Mouse (Mus musculus): ENCODE measurements around the gene Rnf215. TPM values are rescaled to one million over a fixed set of nuclear protein-coding genes. Genes with fewer than 3 reads are reported as not detected.

Gene Rnf215
- 9.7 and 13.6 TPM in 2 replicates for polyA plus RNA-seq (2015; fragmentation: Nextera tagmentation; extraction: Ambion mirVana)

DNA sequence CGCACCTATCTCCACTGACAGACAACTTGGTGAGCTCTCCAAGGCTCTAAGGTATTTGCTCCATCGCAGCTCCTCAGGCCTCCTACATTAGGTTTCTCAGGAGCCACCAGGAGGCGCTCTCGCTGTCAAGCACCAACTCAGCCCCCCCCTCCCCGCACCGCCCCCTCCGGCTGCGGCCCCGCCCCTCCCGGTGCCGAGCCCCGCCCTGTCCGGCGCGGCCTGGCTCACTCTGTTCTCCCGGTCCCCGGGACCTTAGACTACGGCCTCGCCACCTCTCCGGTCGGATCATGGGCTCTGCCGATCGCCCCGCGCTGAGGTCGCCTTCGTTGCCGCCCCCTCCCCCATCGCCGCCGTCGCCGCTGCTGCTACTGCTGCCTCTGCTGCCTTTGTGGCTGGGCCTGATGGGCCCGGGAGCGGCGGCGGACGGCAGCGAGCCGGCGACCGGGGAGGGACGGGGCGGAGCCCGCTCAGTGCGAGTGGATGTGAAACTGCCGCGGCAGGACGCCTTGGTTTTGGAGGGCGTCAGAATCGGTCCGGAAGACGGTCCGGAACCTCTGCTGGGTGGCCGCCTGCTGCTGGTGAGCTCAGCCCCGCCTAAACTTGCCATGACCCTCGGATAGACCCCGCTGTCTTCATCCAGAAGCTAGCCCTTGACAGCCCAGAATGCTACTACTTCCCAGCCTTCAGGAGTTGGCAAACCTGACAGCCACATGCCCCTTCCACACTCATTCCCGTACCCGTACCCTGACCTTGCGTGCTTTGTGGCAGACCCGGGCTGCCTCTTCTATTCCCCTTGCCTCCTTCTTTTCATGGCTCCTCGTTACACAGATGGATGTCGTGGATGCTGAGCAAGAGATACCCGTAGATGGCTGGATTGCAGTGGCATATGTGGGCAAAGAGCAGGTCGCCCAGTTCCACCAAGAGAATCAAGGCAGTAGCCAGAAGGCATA, at the start of gene Rnf215:
Gene Rnf215, plus strand, starts transcription at position 217 of the 950 bp plus-strand sequence.

DNA sequence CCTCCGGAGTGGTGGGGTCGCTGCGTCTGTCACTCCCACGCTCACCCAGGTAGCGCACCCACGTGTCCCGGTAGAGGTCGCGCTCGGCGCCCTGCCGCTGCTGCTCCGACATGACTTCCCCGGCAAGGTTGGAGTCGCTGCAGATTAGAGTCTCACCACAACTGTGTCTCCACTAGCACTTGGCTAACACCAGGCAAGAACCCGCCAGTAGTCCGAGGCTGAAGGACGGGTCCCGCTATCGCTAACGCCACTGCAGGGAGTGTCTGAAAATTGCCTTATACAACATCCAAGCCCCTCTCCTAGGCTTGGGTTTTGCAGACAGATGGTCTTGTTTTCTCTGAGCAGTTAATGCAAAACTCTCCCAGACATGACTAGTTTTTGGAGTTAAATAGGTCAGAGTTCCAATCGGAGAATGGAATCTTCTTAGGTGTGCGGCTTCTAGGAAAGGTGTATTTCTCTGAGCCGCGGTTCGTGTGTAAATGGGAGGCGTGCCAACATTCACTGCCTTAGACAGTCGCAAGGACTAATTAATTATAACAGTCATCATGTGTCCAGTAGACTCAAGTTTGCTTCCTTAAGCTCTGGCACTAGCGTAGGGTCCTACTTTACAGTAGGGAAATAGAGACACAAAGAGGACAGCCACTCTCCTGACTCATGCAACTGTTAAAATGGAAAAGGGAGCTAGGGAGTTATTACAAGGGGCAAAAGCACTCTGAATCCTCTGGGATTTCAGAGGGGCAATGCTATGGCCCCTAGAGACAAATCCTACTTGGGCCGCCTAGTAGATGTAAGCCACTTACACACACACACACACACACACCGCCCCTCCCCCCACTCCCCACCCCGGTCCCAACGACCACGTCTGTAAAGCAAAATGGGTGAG, 39.6 kb upstream of the Rnf215 start, which contains the start of gene Mtfp1:
Gene Mtfp1, minus strand, starts transcription at position 275 of the 883 bp plus-strand sequence.

DNA sequence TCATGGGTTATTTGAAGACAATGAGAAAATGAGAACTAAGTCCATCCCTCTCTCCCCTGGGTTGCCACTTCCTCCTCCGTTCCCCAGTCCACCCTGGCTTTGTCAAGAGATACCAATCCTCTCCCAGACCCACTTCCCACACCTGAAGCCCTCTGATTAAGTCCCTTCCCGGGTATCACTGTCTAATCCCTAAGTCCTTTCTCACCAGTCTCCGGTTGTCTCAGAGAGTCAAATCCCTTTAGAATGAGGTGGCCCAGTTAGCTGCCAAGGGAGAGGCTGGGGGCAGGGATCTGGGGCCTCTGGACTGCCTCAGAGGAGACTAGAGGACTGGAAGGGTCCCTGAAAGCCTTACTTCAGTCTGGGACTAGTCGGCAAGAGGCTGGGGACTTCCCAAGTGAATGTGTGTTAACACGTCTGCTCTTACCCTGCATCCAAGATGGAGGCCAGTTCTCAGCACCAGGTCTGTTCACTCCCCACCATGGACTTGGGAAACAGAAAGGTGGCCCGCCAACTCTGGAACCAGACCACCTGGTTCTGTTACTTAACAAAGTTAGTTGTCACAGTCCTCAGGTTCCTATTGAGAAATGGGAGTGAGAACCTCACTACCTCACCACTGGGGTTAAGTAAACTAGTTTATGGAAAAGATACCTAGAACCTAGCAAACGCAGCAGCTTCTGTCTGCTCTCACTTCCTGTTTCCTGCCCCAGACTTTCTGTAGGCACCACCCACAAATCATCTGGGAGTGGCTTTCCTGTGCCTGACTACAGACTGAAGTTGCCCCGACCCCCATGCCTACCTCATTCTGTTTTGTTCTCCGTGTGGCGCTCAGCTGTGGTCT, 12.0 kb upstream of the Rnf215 start, which contains the start of gene Sec14l2:
Gene Sec14l2, minus strand, starts transcription at position 674 of the 838 bp plus-strand sequence.

DNA sequence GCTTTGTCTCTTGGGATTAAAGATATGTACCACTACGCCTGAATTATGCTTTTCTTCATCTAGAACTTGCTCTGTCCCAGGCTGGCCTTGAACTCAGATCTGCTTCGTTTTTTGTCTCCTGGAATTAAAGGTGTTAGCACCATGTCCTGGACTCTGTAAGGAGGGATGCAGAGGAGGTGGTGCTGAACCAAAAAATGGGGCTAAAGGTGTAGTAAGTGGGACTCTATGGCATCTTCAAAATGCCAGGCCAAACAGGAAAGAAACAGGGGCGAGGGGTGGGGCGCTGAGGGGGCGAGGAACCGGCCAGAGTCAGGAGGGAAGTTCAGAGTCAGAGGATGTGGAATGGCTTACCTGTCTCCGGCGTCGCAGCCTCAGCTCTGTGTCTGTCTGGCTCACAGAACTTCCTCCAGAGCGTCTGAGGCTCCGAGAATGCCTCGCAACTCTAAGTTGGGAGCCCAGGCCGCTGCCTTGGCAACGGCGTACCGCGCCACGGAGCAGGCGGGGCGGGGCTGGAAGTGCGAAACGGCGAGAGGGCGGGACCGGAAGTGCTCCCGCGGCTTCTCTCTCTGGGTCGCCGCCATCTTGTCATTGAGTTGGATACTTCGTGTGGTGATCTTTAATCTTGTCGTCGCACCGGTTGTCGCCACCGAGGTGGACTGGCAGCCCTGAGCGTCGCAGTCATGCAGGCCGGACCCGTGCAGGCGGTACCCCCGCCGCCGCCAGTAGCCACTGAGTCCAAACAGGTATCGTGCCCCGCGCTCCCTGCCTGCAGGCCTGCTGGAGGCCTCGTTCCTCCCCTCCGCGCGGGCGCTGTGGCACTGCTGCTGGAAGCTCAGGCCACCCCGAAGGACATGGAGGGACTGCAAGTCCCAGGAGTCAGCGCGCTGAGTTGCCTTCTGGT, 25.1 kb downstream of the Rnf215 start, which contains the start of the genes Ccdc157 and Sf3a1:
Gene Ccdc157, minus strand, starts transcription at position 486 of the 901 bp plus-strand sequence.
Gene Sf3a1, plus strand, starts transcription at position 543 of the 901 bp plus-strand sequence.

DNA sequence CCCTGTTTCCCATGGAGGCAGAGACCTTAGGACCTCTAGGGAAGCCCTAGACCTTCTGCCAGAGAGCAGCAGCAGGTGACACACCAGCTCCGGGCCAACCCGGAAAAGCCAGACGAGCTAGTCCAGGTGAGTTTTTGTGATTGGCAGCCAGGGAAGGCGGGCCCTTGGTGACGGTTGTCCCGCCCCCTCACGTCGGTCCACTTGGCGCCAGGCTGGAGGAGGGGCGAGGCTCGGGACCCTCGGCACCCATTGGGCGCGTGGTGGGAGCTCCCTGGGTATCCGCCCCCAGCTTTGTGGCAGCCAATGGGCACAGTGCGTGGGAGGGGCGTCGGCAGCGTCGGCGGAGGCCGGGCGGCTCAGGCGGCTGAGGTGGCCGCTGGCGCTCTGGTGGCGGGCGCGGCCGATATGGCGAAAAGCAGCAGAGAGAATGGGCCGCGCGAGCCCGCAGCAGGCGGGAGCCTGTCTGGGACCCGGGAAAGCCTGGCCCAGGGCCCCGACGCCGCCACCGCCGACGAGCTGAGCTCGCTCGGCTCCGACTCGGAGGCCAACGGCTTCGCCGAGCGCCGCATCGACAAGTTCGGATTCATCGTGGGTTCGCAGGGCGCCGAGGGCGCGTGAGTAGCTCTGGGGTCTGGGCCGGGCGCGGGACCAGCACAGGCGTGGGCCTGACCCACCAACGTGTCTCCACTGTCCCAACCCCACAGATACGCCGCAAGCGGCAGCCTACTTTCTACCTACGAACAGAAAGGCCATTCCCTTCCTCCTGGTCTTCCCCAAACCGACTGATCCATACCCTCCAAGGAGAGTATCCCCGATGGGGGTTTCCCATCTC, 51.7 kb downstream of the Rnf215 start, which contains the start of gene Tbc1d10a:
Gene Tbc1d10a, plus strand, starts transcription at position 304 of the 832 bp plus-strand sequence.

Other genes with a start within 250 kb of the Rnf215 start
- 0.05 TPM in 1 of 2 replicates, not detected in the other for gene 4921536K21Rik, start 240.1 kb upstream of the Rnf215 start, polyA plus RNA-seq (2015; fragmentation: Nextera tagmentation; extraction: Ambion mirVana)
- 0.45 and 0.64 TPM in 2 replicates for gene Dusp18, start 240.0 kb upstream of the Rnf215 start, polyA plus RNA-seq (2015; fragmentation: Nextera tagmentation; extraction: Ambion mirVana)
- 0.75 and 1.3 TPM in 2 replicates for gene Slc35e4, start 220.5 kb upstream of the Rnf215 start, polyA plus RNA-seq (2015; fragmentation: Nextera tagmentation; extraction: Ambion mirVana)
- gene Tcn2, start 203.0 kb upstream of the Rnf215 start, polyA plus RNA-seq (2015; fragmentation: Nextera tagmentation; extraction: Ambion mirVana), result 29.7 and 42.5 TPM in 2 replicates
- gene Pes1, start 171.2 kb upstream of the Rnf215 start, polyA plus RNA-seq (2015; fragmentation: Nextera tagmentation; extraction: Ambion mirVana), result 48.6 and 53.0 TPM in 2 replicates
- not detected in 2 replicates for gene 4930556J24Rik, start 158.4 kb upstream of the Rnf215 start, polyA plus RNA-seq (2015; fragmentation: Nextera tagmentation; extraction: Ambion mirVana)
- 0.19 and 0.23 TPM in 2 replicates for gene Gal3st1, start 151.6 kb upstream of the Rnf215 start, polyA plus RNA-seq (2015; fragmentation: Nextera tagmentation; extraction: Ambion mirVana)
- not detected in 2 replicates for gene Sec14l4, start 103.7 kb upstream of the Rnf215 start, polyA plus RNA-seq (2015; fragmentation: Nextera tagmentation; extraction: Ambion mirVana)
- not detected in 2 replicates for gene Sec14l3, start 70.4 kb upstream of the Rnf215 start, polyA plus RNA-seq (2015; fragmentation: Nextera tagmentation; extraction: Ambion mirVana)
- gene Mtfp1, start 39.8 kb upstream of the Rnf215 start, polyA plus RNA-seq (2015; fragmentation: Nextera tagmentation; extraction: Ambion mirVana), result 18.3 and 19.7 TPM in 2 replicates
- 6.6 and 8.4 TPM in 2 replicates for gene Sec14l2, start 11.8 kb upstream of the Rnf215 start, polyA plus RNA-seq (2015; fragmentation: Nextera tagmentation; extraction: Ambion mirVana)
- gene Ccdc157, start 25.1 kb downstream of the Rnf215 start, polyA plus RNA-seq (2015; fragmentation: Nextera tagmentation; extraction: Ambion mirVana), result 1.4 and 2.0 TPM in 2 replicates
- gene Sf3a1, start 25.1 kb downstream of the Rnf215 start, polyA plus RNA-seq (2015; fragmentation: Nextera tagmentation; extraction: Ambion mirVana), result 20.2 TPM in 2 replicates
- 9.0 and 10.7 TPM in 2 replicates for gene Tbc1d10a, start 51.6 kb downstream of the Rnf215 start, polyA plus RNA-seq (2015; fragmentation: Nextera tagmentation; extraction: Ambion mirVana)
- gene Castor1, start 83.0 kb downstream of the Rnf215 start, polyA plus RNA-seq (2015; fragmentation: Nextera tagmentation; extraction: Ambion mirVana), result 3.7 and 5.0 TPM in 2 replicates
- 2.7 and 3.3 TPM in 2 replicates for gene Osm, start 101.2 kb downstream of the Rnf215 start, polyA plus RNA-seq (2015; fragmentation: Nextera tagmentation; extraction: Ambion mirVana)
- gene Lif, start 122.4 kb downstream of the Rnf215 start, polyA plus RNA-seq (2015; fragmentation: Nextera tagmentation; extraction: Ambion mirVana), result 0.20 and 0.27 TPM in 2 replicates

Data from spleen, postnatal 0 days (tissue).